Mouse (Mus musculus): ENCODE data around the gene Gclm. TPM values are rescaled to one million over a fixed set of nuclear protein-coding genes. Genes with fewer than 3 reads are reported as not detected.

Gclm gene
- 33.0 and 43.4 TPM in 2 replicates for total RNA-seq (2023)

GRCm38 (mm10) chr3:122245215-122245877 lies at the start of gene Gclm:
TSS of gene Gclm (plus strand) at chr3:122245557.

GRCm38 (mm10) chr3:122274241-122275024 lies 29.1 kb downstream of the Gclm start, which contains the start of gene Dnttip2:
TSS of gene Dnttip2 (plus strand) at chr3:122274388.

GRCm38 (mm10) chr3:122293954-122294850 lies 48.8 kb downstream of the Gclm start, which contains the start of gene Bcar3:
TSS of gene Bcar3 (plus strand) at chr3:122294136.

Other genes starting within 250 kb of the Gclm start
- 0.59 and 1.0 TPM in 2 replicates for gene Abca4, start 201.1 kb upstream of the Gclm start, total RNA-seq (2023)
- gene Dnttip2, start 28.8 kb downstream of the Gclm start, total RNA-seq (2023) = 54.4 and 57.1 TPM in 2 replicates
- 5.1 and 5.9 TPM in 2 replicates for gene Bcar3, start 48.6 kb downstream of the Gclm start, total RNA-seq (2023)